ENCODE assay signal across 8 mouse cellular contexts in the genomic region with DNA sequence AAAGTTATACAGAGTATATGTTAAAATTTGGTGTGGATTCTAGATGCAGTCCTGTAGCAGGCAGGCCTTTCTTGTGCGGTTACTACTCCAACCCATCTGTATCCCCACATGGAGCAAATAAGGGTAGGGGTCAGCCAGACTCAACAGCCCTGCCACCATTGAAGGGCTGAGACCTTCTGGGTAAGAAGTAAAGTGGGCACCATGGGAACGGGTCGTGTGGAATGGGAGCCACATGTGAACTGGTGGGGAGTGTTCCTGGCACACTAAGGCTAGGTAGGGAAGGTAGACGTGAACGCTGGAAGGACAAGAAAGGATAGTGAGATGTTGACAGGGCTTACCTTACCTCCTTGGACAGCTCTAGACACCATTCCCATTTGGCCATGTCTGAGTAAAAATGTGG. TPM values are rescaled to one million over a fixed set of nuclear protein-coding genes. Genes with fewer than 3 reads are reported as not detected.
DNase-seq lines count a peak whose midpoint lies in the region; ATAC-seq and TF ChIP-seq lines count a peak whose summit lies in the region.

No protein-coding gene starts in this region.

- no peaks in the 10 kb centered on the region for H3K27me3 ChIP-seq in heart, embryonic 10.5 days (ENCODE audit: insufficient read depth, poor library complexity, severe bottlenecking)
- no peaks in the 10 kb centered on the region for H3K27me3 ChIP-seq in megakaryocyte, embryonic 14.5 days (replicated peaks)
- no peaks in the 10 kb centered on the region for H3K27me3 ChIP-seq in hindbrain, postnatal 0 days (ENCODE audit: insufficient read depth, low read length)
- H3K27me3 ChIP-seq in neural tube, embryonic 13.5 days, result no peaks in the 10 kb centered on the region

- intact Hi-C loops in heart, postnatal 25 days (cut with DNase I), result loop anchor here (5.0 kb wide), 2 partner anchors 71 to 131 kb away; a partner anchor contains a TSS

- no peak for ATAC-seq in megakaryocyte, adult 5-6 weeks (ENCODE audit: poor library complexity, severe bottlenecking)
- ATAC-seq in hindbrain, postnatal 0 days, result no peak
- ATAC-seq in neural tube, embryonic 13.5 days (ENCODE audit: low read depth), result no peak

- no peak overlapping the region for H3K9ac ChIP-seq in hindbrain, postnatal 0 days (replicated peaks; ENCODE audit: low read length)
- H3K9ac ChIP-seq in neural tube, embryonic 13.5 days, result no peak overlapping the region

- H3K4me2 ChIP-seq in hindbrain, postnatal 0 days (ENCODE audit: low read depth, low read length), result 0 out of 2 replicates have a peak overlapping the region, but pooled peaks have one; percentile 14
- H3K4me2 ChIP-seq in neural tube, embryonic 13.5 days, result peak overlapping the region; percentile 73; the same call in 1 of the 2 replicates

- DNase-seq in heart, embryonic 10.5 days (ENCODE audit: low spot score), result no peak
- DNase-seq in heart, postnatal 25 days (ENCODE audit: low spot score), result no peak
- no peak for DNase-seq in hindbrain, postnatal 0 days (ENCODE audit: low spot score)
- no peak for DNase-seq in urinary bladder, adult 2 months (ENCODE audit: low spot score)
- DNase-seq in spleen, adult 12 weeks (ENCODE audit: low spot score), result no peak

- H3K36me3 ChIP-seq in heart, embryonic 10.5 days, result peaks cover 32% of the 10 kb centered on the region
- peaks cover 33% of the 10 kb centered on the region for H3K36me3 ChIP-seq in megakaryocyte, embryonic 14.5 days (replicated peaks; ENCODE audit: low read length)
- peaks cover 16% of the 10 kb centered on the region; the same call in 1 of the 2 replicates for H3K36me3 ChIP-seq in hindbrain, postnatal 0 days (ENCODE audit: insufficient read depth, low read length)
- H3K36me3 ChIP-seq in neural tube, embryonic 13.5 days, result peaks cover 22% of the 10 kb centered on the region

- 68% methylated on average over 5 of the region's 5 CpGs for WGBS in heart, embryonic 10.5 days
- 75% methylated on average over 5 of the region's 5 CpGs for WGBS in hindbrain, postnatal 0 days
- 75% methylated on average over 5 of the region's 5 CpGs for WGBS in neural tube, embryonic 13.5 days

- H3K27ac ChIP-seq in heart, embryonic 10.5 days, result no peak overlapping the region
- H3K27ac ChIP-seq in hindbrain, postnatal 0 days, result no peak overlapping the region
- H3K27ac ChIP-seq in neural tube, embryonic 13.5 days (replicated peaks), result no peak overlapping the region

- 0 out of 2 replicates have a peak overlapping the region, but pooled peaks have one; percentile 77 for H3K4me3 ChIP-seq in heart, embryonic 10.5 days
- peak overlapping the region; percentile 91 for H3K4me3 ChIP-seq in megakaryocyte, embryonic 14.5 days (replicated peaks)
- no peak overlapping the region for H3K4me3 ChIP-seq in hindbrain, postnatal 0 days (ENCODE audit: low read length)
- 0 out of 2 replicates have a peak overlapping the region, but pooled peaks have one; percentile 0 for H3K4me3 ChIP-seq in neural tube, embryonic 13.5 days

- peaks cover 30% of the 10 kb centered on the region for H3K4me1 ChIP-seq in heart, embryonic 10.5 days
- H3K4me1 ChIP-seq in megakaryocyte, embryonic 14.5 days, result peaks cover 47% of the 10 kb centered on the region
- H3K4me1 ChIP-seq in hindbrain, postnatal 0 days (ENCODE audit: insufficient read depth, low read length), result peaks cover 17% of the 10 kb centered on the region; the same call in 1 of the 2 replicates
- H3K4me1 ChIP-seq in neural tube, embryonic 13.5 days (replicated peaks), result peaks cover 32% of the 10 kb centered on the region

- no peaks in the 10 kb centered on the region for H3K9me3 ChIP-seq in heart, embryonic 10.5 days
- no peaks in the 10 kb centered on the region for H3K9me3 ChIP-seq in megakaryocyte, embryonic 14.5 days
- no peaks in the 10 kb centered on the region for H3K9me3 ChIP-seq in hindbrain, postnatal 0 days (ENCODE audit: low read length)
- no peaks in the 10 kb centered on the region for H3K9me3 ChIP-seq in neural tube, embryonic 13.5 days

- TF ChIP-seq CTCF in hindbrain, postnatal 0 days (IDR thresholded peaks at IDR 0.05; ENCODE audit: low read depth), result no peak

RNA-seq across cellular contexts. Expression of a gene that starts 7.3 kb away (rescaled TPM):
- polyA plus RNA-seq in heart, embryonic 10.5 days (2016; fragmentation: Nextera tagmentation; extraction: Ambion mirVana), result 110 and 147 TPM in 2 replicates
- 1 to 10 TPM in 1 of 2 experiments, under 1 TPM in 1; 0.62 to 1.2 TPM for total RNA-seq in heart, postnatal 25 days (2021)
- polyA plus RNA-seq in megakaryocyte, embryonic 14.5 days (2012; ENCODE audit: insufficient read depth, low replicate concordance), result 41.3 and 65.2 TPM in 2 replicates
- total RNA-seq in megakaryocyte, adult 5-6 weeks (2015), result 105 and 116 TPM in 2 replicates
- 116 and 125 TPM in 2 replicates for total RNA-seq in megakaryocyte, adult 5-6 weeks (2017)
- total RNA-seq in hindbrain, postnatal 0 days (2014; rRNA removed), result 15.9 and 21.6 TPM in 2 replicates
- 24.8 and 26.3 TPM in 2 replicates for polyA plus RNA-seq in hindbrain, postnatal 0 days (2015; fragmentation: Nextera tagmentation; extraction: Ambion mirVana)
- 22.7 and 33.0 TPM in 2 replicates for polyA plus RNA-seq in neural tube, embryonic 13.5 days (2015; fragmentation: Nextera tagmentation; extraction: Ambion mirVana)
- 3.6 and 4.1 TPM in 2 replicates for polyA plus RNA-seq in urinary bladder, adult 2 months (2012; rRNA removed)

RNA-seq across cellular contexts. Expression of a gene that starts 21.3 kb away (rescaled TPM):
- polyA plus RNA-seq in heart, embryonic 10.5 days (2016; fragmentation: Nextera tagmentation; extraction: Ambion mirVana), result 8.2 and 9.0 TPM in 2 replicates
- total RNA-seq in heart, postnatal 25 days (2021), result 10 to 100 TPM; 14.4 to 16.4 TPM
- 60.9 and 88.1 TPM in 2 replicates for polyA plus RNA-seq in megakaryocyte, embryonic 14.5 days (2012; ENCODE audit: insufficient read depth, low replicate concordance)
- 18.8 and 20.5 TPM in 2 replicates for total RNA-seq in megakaryocyte, adult 5-6 weeks (2015)
- 17.7 and 20.2 TPM in 2 replicates for total RNA-seq in megakaryocyte, adult 5-6 weeks (2017)
- 25.4 and 40.8 TPM in 2 replicates for total RNA-seq in hindbrain, postnatal 0 days (2014; rRNA removed)
- 21.3 and 21.9 TPM in 2 replicates for polyA plus RNA-seq in hindbrain, postnatal 0 days (2015; fragmentation: Nextera tagmentation; extraction: Ambion mirVana)
- polyA plus RNA-seq in neural tube, embryonic 13.5 days (2015; fragmentation: Nextera tagmentation; extraction: Ambion mirVana), result 14.7 and 16.8 TPM in 2 replicates
- 18.0 and 19.4 TPM in 2 replicates for polyA plus RNA-seq in urinary bladder, adult 2 months (2012; rRNA removed)

RNA-seq across cellular contexts. Expression of a gene that starts 22.5 kb away (rescaled TPM):
- 69.0 and 76.7 TPM in 2 replicates for polyA plus RNA-seq in heart, embryonic 10.5 days (2016; fragmentation: Nextera tagmentation; extraction: Ambion mirVana)
- 10 to 100 TPM; 11.5 to 13.7 TPM for total RNA-seq in heart, postnatal 25 days (2021)
- polyA plus RNA-seq in megakaryocyte, embryonic 14.5 days (2012; ENCODE audit: insufficient read depth, low replicate concordance), result 21.0 and 56.5 TPM in 2 replicates
- total RNA-seq in megakaryocyte, adult 5-6 weeks (2015), result 28.0 and 34.5 TPM in 2 replicates
- total RNA-seq in megakaryocyte, adult 5-6 weeks (2017), result 15.8 and 20.5 TPM in 2 replicates
- 84.8 and 85.7 TPM in 2 replicates for total RNA-seq in hindbrain, postnatal 0 days (2014; rRNA removed)
- 42.8 and 45.7 TPM in 2 replicates for polyA plus RNA-seq in hindbrain, postnatal 0 days (2015; fragmentation: Nextera tagmentation; extraction: Ambion mirVana)
- polyA plus RNA-seq in neural tube, embryonic 13.5 days (2015; fragmentation: Nextera tagmentation; extraction: Ambion mirVana), result 49.6 and 52.8 TPM in 2 replicates
- polyA plus RNA-seq in urinary bladder, adult 2 months (2012; rRNA removed), result 26.3 and 29.0 TPM in 2 replicates

RNA-seq across cellular contexts. Expression of a gene that starts 29.9 kb away (rescaled TPM):
- 30.9 and 35.6 TPM in 2 replicates for polyA plus RNA-seq in heart, embryonic 10.5 days (2016; fragmentation: Nextera tagmentation; extraction: Ambion mirVana)
- total RNA-seq in heart, postnatal 25 days (2021), result 1 to 10 TPM; 5.6 to 6.8 TPM
- 1.9 and 5.5 TPM in 2 replicates for polyA plus RNA-seq in megakaryocyte, embryonic 14.5 days (2012; ENCODE audit: insufficient read depth, low replicate concordance)
- 7.3 and 10.3 TPM in 2 replicates for total RNA-seq in megakaryocyte, adult 5-6 weeks (2015)
- 7.4 and 10.4 TPM in 2 replicates for total RNA-seq in megakaryocyte, adult 5-6 weeks (2017)
- 31.3 and 35.2 TPM in 2 replicates for total RNA-seq in hindbrain, postnatal 0 days (2014; rRNA removed)
- polyA plus RNA-seq in hindbrain, postnatal 0 days (2015; fragmentation: Nextera tagmentation; extraction: Ambion mirVana), result 14.7 and 17.8 TPM in 2 replicates
- 19.1 and 21.9 TPM in 2 replicates for polyA plus RNA-seq in neural tube, embryonic 13.5 days (2015; fragmentation: Nextera tagmentation; extraction: Ambion mirVana)
- polyA plus RNA-seq in urinary bladder, adult 2 months (2012; rRNA removed), result 9.3 and 11.1 TPM in 2 replicates

RNA-seq across cellular contexts. Expression of a gene that starts 32.4 kb away (rescaled TPM):
- polyA plus RNA-seq in heart, embryonic 10.5 days (2016; fragmentation: Nextera tagmentation; extraction: Ambion mirVana), result 29.1 and 30.4 TPM in 2 replicates
- total RNA-seq in heart, postnatal 25 days (2021), result 1 to 10 TPM; 4.4 to 9.8 TPM
- 40.2 and 62.0 TPM in 2 replicates for polyA plus RNA-seq in megakaryocyte, embryonic 14.5 days (2012; ENCODE audit: insufficient read depth, low replicate concordance)
- 13.2 and 15.7 TPM in 2 replicates for total RNA-seq in megakaryocyte, adult 5-6 weeks (2015)
- 11.4 and 26.6 TPM in 2 replicates for total RNA-seq in megakaryocyte, adult 5-6 weeks (2017)
- total RNA-seq in hindbrain, postnatal 0 days (2014; rRNA removed), result 68.9 and 135 TPM in 2 replicates
- 28.6 and 34.1 TPM in 2 replicates for polyA plus RNA-seq in hindbrain, postnatal 0 days (2015; fragmentation: Nextera tagmentation; extraction: Ambion mirVana)
- 28.4 and 29.2 TPM in 2 replicates for polyA plus RNA-seq in neural tube, embryonic 13.5 days (2015; fragmentation: Nextera tagmentation; extraction: Ambion mirVana)
- 17.9 and 25.8 TPM in 2 replicates for polyA plus RNA-seq in urinary bladder, adult 2 months (2012; rRNA removed)
